Mouse (Mus musculus): ENCODE measurements around the gene Bcl2l14. TPM values are rescaled to one million over a fixed set of nuclear protein-coding genes. Genes with fewer than 3 reads are reported as not detected.

Gene Bcl2l14
- polyA plus RNA-seq, 1 experiment, result 1.2 TPM

- H3K27me3 ChIP-seq (ENCODE audit: control insufficient read depth, insufficient read depth, low read length, poor library complexity, severe bottlenecking), result no peaks in the 10 kb centered on the region
- H3K9ac ChIP-seq (ENCODE audit: low read depth, poor library complexity, severe bottlenecking), result no peak overlapping the region
- H3K9me3 ChIP-seq (replicated peaks; ENCODE audit: control insufficient read depth, insufficient read depth, low read length, poor library complexity, severe bottlenecking), result no peaks in the 10 kb centered on the region
- no peak overlapping the region for H3K27ac ChIP-seq (ENCODE audit: insufficient read depth, low read length)
- no peak overlapping the region for H3K4me3 ChIP-seq (ENCODE audit: low read depth, low read length)
- TF ChIP-seq POLR2A (IDR thresholded peaks at IDR 0.05; ENCODE audit: insufficient read depth, low read length) (no peak), EP300 (IDR thresholded peaks at IDR 0.05; ENCODE audit: insufficient read depth, low read depth, low read length) (no peak), CTCF (IDR thresholded peaks at IDR 0.05; ENCODE audit: low read depth, low read length) (no peak)
- peaks cover 5% of the 10 kb centered on the region for H3K36me3 ChIP-seq (ENCODE audit: control insufficient read depth, insufficient read depth, low read length, poor library complexity, severe bottlenecking)
- H3K4me1 ChIP-seq (ENCODE audit: control insufficient read depth, insufficient read depth, low read length), result no peaks in the 10 kb centered on the region
These were observed 77.0 kb downstream of the Bcl2l14 start for GRCm38 (mm10) chr6:134473143-134473561.

DNA sequence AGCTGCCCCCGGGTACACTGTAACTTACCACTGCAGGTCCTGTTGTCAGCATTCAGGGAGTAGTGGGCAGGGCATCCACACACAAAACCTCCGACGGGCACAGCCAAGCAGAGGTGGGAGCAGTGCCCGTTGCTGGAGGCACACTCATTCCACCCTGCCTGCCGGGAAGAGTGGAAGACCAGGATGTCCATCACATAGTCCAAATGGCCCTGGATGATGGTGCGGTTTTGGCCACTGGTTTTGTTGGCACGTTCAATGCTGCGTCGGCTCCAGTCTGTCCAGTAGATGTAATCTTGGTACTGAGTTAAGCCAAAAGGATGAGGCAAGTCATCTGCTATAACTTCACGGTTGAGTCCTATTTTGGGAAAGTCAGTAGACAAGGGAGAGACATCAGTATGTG, 83.4 kb downstream of the Bcl2l14 start:
- Histone ChIP-seq H3K4me3 (ENCODE audit: low read depth, low read length) (no peak overlapping the region), H3K4me1 (ENCODE audit: control insufficient read depth, insufficient read depth, low read length) (no peaks in the 10 kb centered on the region), H3K36me3 (ENCODE audit: control insufficient read depth, insufficient read depth, low read length, poor library complexity, severe bottlenecking) (peaks cover 15% of the 10 kb centered on the region), H3K9me3 (replicated peaks; ENCODE audit: control insufficient read depth, insufficient read depth, low read length, poor library complexity, severe bottlenecking) (no peaks in the 10 kb centered on the region), H3K27me3 (ENCODE audit: control insufficient read depth, insufficient read depth, low read length, poor library complexity, severe bottlenecking) (no peaks in the 10 kb centered on the region), H3K9ac (ENCODE audit: low read depth, poor library complexity, severe bottlenecking) (no peak overlapping the region), H3K27ac (ENCODE audit: insufficient read depth, low read length) (no peak overlapping the region)
- no peak for TF ChIP-seq EP300 (IDR thresholded peaks at IDR 0.05; ENCODE audit: insufficient read depth, low read depth, low read length)
- TF ChIP-seq POLR2A (IDR thresholded peaks at IDR 0.05; ENCODE audit: insufficient read depth, low read length), result no peak
- TF ChIP-seq CTCF (IDR thresholded peaks at IDR 0.05; ENCODE audit: low read depth, low read length), result no peak

GRCm38 (mm10) chr6:134486318-134486717, 90.2 kb downstream of the Bcl2l14 start:
- TF ChIP-seq EP300 (IDR thresholded peaks at IDR 0.05; ENCODE audit: insufficient read depth, low read depth, low read length), result no peak
- TF ChIP-seq POLR2A (IDR thresholded peaks at IDR 0.05; ENCODE audit: insufficient read depth, low read length), result no peak
- no peak for TF ChIP-seq CTCF (IDR thresholded peaks at IDR 0.05; ENCODE audit: low read depth, low read length)
- H3K4me3 ChIP-seq (ENCODE audit: low read depth, low read length), result no peak overlapping the region
- peaks cover 22% of the 10 kb centered on the region for H3K36me3 ChIP-seq (ENCODE audit: control insufficient read depth, insufficient read depth, low read length, poor library complexity, severe bottlenecking)
- no peak overlapping the region for H3K27ac ChIP-seq (ENCODE audit: insufficient read depth, low read length)
- no peak overlapping the region for H3K9ac ChIP-seq (ENCODE audit: low read depth, poor library complexity, severe bottlenecking)
- no peaks in the 10 kb centered on the region for H3K4me1 ChIP-seq (ENCODE audit: control insufficient read depth, insufficient read depth, low read length)
- no peaks in the 10 kb centered on the region for H3K9me3 ChIP-seq (replicated peaks; ENCODE audit: control insufficient read depth, insufficient read depth, low read length, poor library complexity, severe bottlenecking)
- no peaks in the 10 kb centered on the region for H3K27me3 ChIP-seq (ENCODE audit: control insufficient read depth, insufficient read depth, low read length, poor library complexity, severe bottlenecking)

Other genes starting within 250 kb of the Bcl2l14 start
- gene Lrp6, start 170.6 kb downstream of the Bcl2l14 start, polyA plus RNA-seq (2011; ENCODE audit: insufficient read depth, insufficient read length, low read depth, missing spikeins), result 46.3 and 53.8 TPM in 2 replicates
- 2.7 and 3.3 TPM in 2 replicates for gene Mansc1, start 236.2 kb downstream of the Bcl2l14 start, polyA plus RNA-seq (2011; ENCODE audit: insufficient read depth, insufficient read length, low read depth, missing spikeins)
- gene Borcs5, start 243.2 kb downstream of the Bcl2l14 start, polyA plus RNA-seq (2011; ENCODE audit: insufficient read depth, insufficient read length, low read depth, missing spikeins), result 4.8 and 5.7 TPM in 2 replicates